Mouse (Mus musculus) erythroblast, embryonic 14.5 days (primary cell): ENCODE results near the gene Rcan1.
"Not testable (repeated sequence)": the region's sequence is repeated elsewhere in the genome, so short reads cannot be mapped to it uniquely, and the experiment has no call there.

Experiments
- GATA1 ChIP-seq: IDR thresholded peaks from 2 replicates; pipeline ENCODE4 v1.6.1; 2012; ENCODE audit warnings: low read length, inconsistent platforms, mixed read lengths
- TAL1 ChIP-seq: IDR thresholded peaks from 3 replicates; pipeline ENCODE4 v1.6.1; 2012; ENCODE audit warnings: low read length, inconsistent platforms, mixed read lengths

GRCm38 (mm10) chr16:92415038-92415437, 55.6 kb downstream of the Rcan1 start:
- TF ChIP-seq TAL1, GATA1: not testable (repeated sequence)
